Mouse (Mus musculus) hindbrain, embryonic 15.5 days (tissue): ENCODE results near the gene Olfr338. TPM values are rescaled to one million over a fixed set of nuclear protein-coding genes. Genes with fewer than 3 reads are reported as not detected.
"Not testable (repeated sequence)": the region's sequence is repeated elsewhere in the genome, so short reads cannot be mapped to it uniquely, and the experiment has no call there.

Experiments used
- ATAC-seq: fragments of 200-750 bp; cut with Nextera tagmentation; 2 replicates; pipeline ENCODE4 v1.8.0; 2017; ENCODE audit warnings: low read depth, moderate number of reproducible peaks, moderate TSS enrichment; ENCODE audit not compliant: low FRiP score
- H3K27ac ChIP-seq: fragments of 300-500 bp; sonication (generic); replicated peaks from 2 replicates; pipeline ENCODE4 v1.5.1; 2015; ENCODE audit warnings: mild to moderate bottlenecking, inconsistent platforms
- H3K27me3 ChIP-seq: fragments of 300-500 bp; sonication (generic); 2 replicates; pipeline ENCODE4 v1.6.1; 2015; ENCODE audit warnings: control low read depth, inconsistent platforms
- H3K36me3 ChIP-seq: fragments of 300-500 bp; sonication (generic); 2 replicates; pipeline ENCODE4 v1.6.1; 2015; ENCODE audit warnings: control low read depth, inconsistent platforms
- H3K4me1 ChIP-seq: fragments of 300-500 bp; sonication (generic); replicated peaks from 2 replicates; pipeline ENCODE4 v1.6.1; 2015; ENCODE audit warnings: control low read depth, inconsistent platforms
- H3K4me2 ChIP-seq: fragments of 300-500 bp; sonication (generic); 2 replicates; pipeline ENCODE4 v1.6.1; 2015; ENCODE audit warnings: moderate library complexity, mild to moderate bottlenecking, inconsistent platforms
- H3K4me3 ChIP-seq: fragments of 300-500 bp; sonication (generic); 2 replicates; pipeline ENCODE4 v1.5.1; 2015; ENCODE audit warnings: mild to moderate bottlenecking, inconsistent platforms
- H3K9ac ChIP-seq: fragments of 300-500 bp; sonication (generic); 2 replicates; pipeline ENCODE4 v1.6.1; 2015; ENCODE audit warnings: inconsistent platforms
- H3K9me3 ChIP-seq: fragments of 300-500 bp; sonication (generic); 2 replicates; pipeline ENCODE4 v1.6.1; 2016; ENCODE audit warnings: control low read depth, inconsistent platforms
- WGBS: fragments of 180-500 bp; shearing (Covaris S2); methylation state at CpG from one replicate; pipeline ENCODE4 v1.1.7; 2015; 5-methylcytosine and 5-hydroxymethylcytosine counted together
- polyA plus RNA-seq: library from polyadenylated mRNA; unstranded; fragments of >200 nt; fragmentation: Nextera tagmentation; extraction: Ambion mirVana; gene quantifications from 2 replicates; pipeline ENCODE4 v1.2.1, GENCODE M21; 2015

The Olfr338 gene
- 0.03 TPM in 1 of 2 replicates, not detected in the other for polyA plus RNA-seq

- H3K36me3 ChIP-seq: no peaks in the 10 kb centered on the region
- H3K4me2 ChIP-seq: no peak within 1 kb of the TSS
- no peaks in the 10 kb centered on the region for H3K27me3 ChIP-seq
- no peaks in the 10 kb centered on the region for H3K4me1 ChIP-seq
- H3K9me3 ChIP-seq: 0 out of 2 replicates have a peak, but pooled peaks cover 4% of the 10 kb centered on the region
- ATAC-seq: no peak
- H3K9ac ChIP-seq: no peak within 1 kb of the TSS
- no peak within 1 kb of the TSS for H3K27ac ChIP-seq
- no peak within 1 kb of the TSS for H3K4me3 ChIP-seq
Measured at GRCm38 (mm10) chr2:36373219-36373618, at the start of gene Olfr338. Olfr338 (plus strand) TSS chr2:36373519.

- H3K9ac ChIP-seq, H3K9me3 ChIP-seq, H3K4me1 ChIP-seq, H3K4me2 ChIP-seq, ATAC-seq, H3K4me3 ChIP-seq, H3K27ac ChIP-seq, H3K27me3 ChIP-seq, H3K36me3 ChIP-seq: not testable (repeated sequence)
- WGBS: 89% methylated on average over 3 of the region's 3 CpGs
Measured at GRCm38 (mm10) chr2:36415174-36415573, 41.9 kb downstream of the Olfr338 start.

- H3K27me3 ChIP-seq, H3K4me1 ChIP-seq, H3K4me2 ChIP-seq, ATAC-seq, H3K4me3 ChIP-seq, H3K36me3 ChIP-seq, H3K9me3 ChIP-seq, H3K9ac ChIP-seq, H3K27ac ChIP-seq: not testable (repeated sequence)
- WGBS: 91% methylated on average over 7 of the region's 7 CpGs
Measured at GRCm38 (mm10) chr2:36415591-36415990, 42.3 kb downstream of the Olfr338 start.

- Histone ChIP-seq H3K36me3 (no peaks in the 10 kb centered on the region), H3K4me3 (no peak within 1 kb of the TSS)
Measured at GRCm38 (mm10) chr2:36418647-36419046, 45.3 kb downstream of the Olfr338 start, which contains the start of gene Olfr339. Olfr339 (plus strand) TSS chr2:36418947.

More at GRCm38 (mm10) chr2:36418647-36419046, 45.3 kb downstream of the Olfr338 start, which contains the start of gene Olfr339:
- H3K9ac ChIP-seq: no peak within 1 kb of the TSS
- no peak for ATAC-seq
- H3K9me3 ChIP-seq: 0 out of 2 replicates have a peak, but pooled peaks cover 3% of the 10 kb centered on the region
- 90% methylated on average over 3 of the region's 3 CpGs for WGBS
- no peak within 1 kb of the TSS for H3K4me2 ChIP-seq
- H3K27ac ChIP-seq: no peak within 1 kb of the TSS
- H3K27me3 ChIP-seq: no peaks in the 10 kb centered on the region
- H3K4me1 ChIP-seq: no peaks in the 10 kb centered on the region

Other genes starting within 250 kb of the Olfr338 start
- 21.2 and 23.1 TPM in 2 replicates for gene Mrrf, start 237.1 kb upstream of the Olfr338 start, polyA plus RNA-seq
- gene Rbm18, start 236.7 kb upstream of the Olfr338 start, polyA plus RNA-seq: 114 and 117 TPM in 2 replicates
- 5.0 and 6.3 TPM in 2 replicates for gene Ptgs1, start 143.1 kb upstream of the Olfr338 start, polyA plus RNA-seq
- gene Olfr339, start 45.4 kb downstream of the Olfr338 start, polyA plus RNA-seq: not detected in 2 replicates
- gene Olfr340, start 79.1 kb downstream of the Olfr338 start, polyA plus RNA-seq: not detected in 2 replicates
- gene Olfr341, start 108.9 kb downstream of the Olfr338 start, polyA plus RNA-seq: not detected in 2 replicates
- not detected in 2 replicates for gene Olfr342, start 151.5 kb downstream of the Olfr338 start, polyA plus RNA-seq
- gene Olfr344, start 193.1 kb downstream of the Olfr338 start, polyA plus RNA-seq: not detected in 2 replicates